Mouse (Mus musculus): ENCODE measurements at regions not wholly inside any gene's neighbourhood (a gene's known extent, or its start where the extent isn't known, plus 50 kb on each side); places are given as distances from the start of the nearest gene placed in this dataset.

DNA sequence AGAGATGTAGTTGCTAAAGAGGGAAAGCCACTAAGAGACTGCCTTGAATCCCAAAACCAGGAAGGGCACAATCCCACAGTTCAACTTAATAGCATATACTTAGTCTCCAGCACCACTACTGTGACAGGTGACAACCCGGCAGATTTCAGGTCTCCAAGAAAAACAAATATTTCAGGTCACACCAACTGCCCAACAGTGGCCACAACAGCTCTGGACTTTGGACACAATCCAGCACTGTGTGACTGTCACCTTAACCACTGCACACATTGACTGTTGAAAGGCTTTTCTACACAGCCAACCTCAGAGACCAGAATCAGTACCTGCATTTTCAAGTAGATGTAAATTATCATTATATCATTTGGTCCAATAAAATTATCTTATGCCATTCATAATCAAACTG is 414.8 kb downstream of the Kcnh5 start:
- Histone ChIP-seq H3K4me3 (ENCODE audit: extremely low read depth, insufficient read depth, insufficient read length) (no peak overlapping the region), H3K36me3 (ENCODE audit: control insufficient read depth, insufficient read depth, low read length) (no peaks in the 10 kb centered on the region), H3K27ac (ENCODE audit: insufficient read depth, low read length) (no peak overlapping the region), H3K4me1 (ENCODE audit: control insufficient read depth, insufficient read depth, insufficient read length) (no peaks in the 10 kb centered on the region), H3K27me3 (ENCODE audit: control insufficient read depth, insufficient read depth, low read length) (no peaks in the 10 kb centered on the region)
- no peak for TF ChIP-seq POLR2A (IDR thresholded peaks at IDR 0.05; ENCODE audit: low read depth, low read length)
- TF ChIP-seq CTCF (IDR thresholded peaks at IDR 0.05; ENCODE audit: extremely low read depth, insufficient read depth, insufficient read length, insufficient replicate concordance), result no peak
- DNase-seq (ENCODE audit: low read depth in 1 of 2, low spot score in 2 of 2), result no peak
- 84% methylated on average over 1 of the region's 1 CpGs for WGBS

DNA sequence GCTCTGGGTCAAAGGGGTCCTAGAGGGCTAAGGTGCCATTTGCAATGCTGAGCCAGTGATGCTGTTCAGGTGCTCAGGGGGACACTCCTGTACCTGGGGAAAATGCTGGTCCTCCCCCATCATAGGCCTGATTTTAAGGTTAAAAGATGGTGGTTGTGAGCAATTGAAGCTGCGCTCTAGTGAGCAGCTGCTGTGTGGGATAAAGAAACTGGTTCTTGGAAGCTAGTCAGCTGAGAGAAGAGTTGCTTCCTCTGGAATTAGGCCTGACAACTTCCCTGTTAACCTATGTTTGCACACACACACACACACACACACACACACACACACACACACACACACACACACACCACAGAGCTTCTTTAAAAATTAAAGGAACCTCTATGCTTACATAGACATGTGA is 428.9 kb upstream of the Gm11042 start:
- Histone ChIP-seq H3K27ac (ENCODE audit: insufficient read depth, low read length) (no peak overlapping the region), H3K36me3 (ENCODE audit: control insufficient read depth, insufficient read depth, low read length) (no peaks in the 10 kb centered on the region), H3K4me1 (ENCODE audit: control insufficient read depth, insufficient read depth, insufficient read length) (no peaks in the 10 kb centered on the region), H3K27me3 (ENCODE audit: control insufficient read depth, insufficient read depth, low read length) (no peaks in the 10 kb centered on the region), H3K4me3 (ENCODE audit: extremely low read depth, insufficient read depth, insufficient read length) (no peak overlapping the region)
- no peak for DNase-seq (ENCODE audit: low read depth in 1 of 2, low spot score in 2 of 2)
- WGBS, result 94% methylated on average over 1 of the region's 1 CpGs
- no peak for TF ChIP-seq POLR2A (IDR thresholded peaks at IDR 0.05; ENCODE audit: low read depth, low read length)
- TF ChIP-seq CTCF (IDR thresholded peaks at IDR 0.05; ENCODE audit: extremely low read depth, insufficient read depth, insufficient read length, insufficient replicate concordance), result no peak

DNA sequence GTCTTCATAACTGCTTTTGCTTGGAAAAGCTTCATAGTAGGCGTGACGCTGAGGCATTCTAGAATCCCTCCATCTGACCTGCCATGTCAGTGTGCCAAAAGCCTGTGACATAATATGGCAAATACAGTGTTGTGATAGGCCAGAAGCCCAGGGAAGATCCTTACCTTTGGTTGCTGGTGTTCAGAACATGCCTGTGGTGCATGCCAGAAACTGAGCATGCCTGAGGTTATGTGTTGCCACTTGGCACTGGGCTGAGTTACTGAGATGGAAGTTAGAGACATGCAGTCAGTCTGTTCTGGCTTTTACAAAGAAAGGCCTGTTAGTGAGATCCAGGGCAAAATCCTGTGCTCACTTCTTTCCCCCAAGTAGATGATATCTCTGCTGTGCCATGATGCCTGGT is 412.7 kb upstream of the Gm11042 start:
- no peak for DNase-seq (ENCODE audit: low read depth in 1 of 2, low spot score in 2 of 2)
- Histone ChIP-seq H3K27me3 (ENCODE audit: control insufficient read depth, insufficient read depth, low read length) (no peaks in the 10 kb centered on the region), H3K27ac (ENCODE audit: insufficient read depth, low read length) (no peak overlapping the region), H3K4me1 (ENCODE audit: control insufficient read depth, insufficient read depth, insufficient read length) (no peaks in the 10 kb centered on the region), H3K4me3 (ENCODE audit: extremely low read depth, insufficient read depth, insufficient read length) (no peak overlapping the region), H3K36me3 (ENCODE audit: control insufficient read depth, insufficient read depth, low read length) (no peaks in the 10 kb centered on the region)
- TF ChIP-seq POLR2A (IDR thresholded peaks at IDR 0.05; ENCODE audit: low read depth, low read length) (no peak), CTCF (IDR thresholded peaks at IDR 0.05; ENCODE audit: extremely low read depth, insufficient read depth, insufficient read length, insufficient replicate concordance) (no peak)
- 94% methylated on average over 2 of the region's 2 CpGs for WGBS

DNA sequence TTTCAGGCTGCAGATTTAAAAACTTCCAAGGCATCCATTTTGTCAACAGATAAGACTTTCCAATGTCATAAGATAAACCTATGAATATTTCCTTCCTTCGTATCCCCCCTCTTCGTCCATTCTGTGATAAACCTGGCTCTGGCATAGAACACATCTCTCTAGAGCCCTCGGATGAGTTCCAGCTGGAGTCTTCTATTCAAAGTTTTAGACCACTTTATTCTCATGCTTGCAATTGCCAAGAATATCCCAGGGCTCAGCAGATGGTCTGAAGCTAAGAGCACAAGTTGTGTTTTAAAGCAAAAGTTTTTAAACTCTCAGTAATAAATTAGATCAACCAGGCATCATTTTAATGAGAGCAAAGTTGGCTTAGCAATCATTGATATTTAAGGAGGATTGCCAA is 363.0 kb upstream of the Gm11042 start:
- no peak overlapping the region for H3K4me3 ChIP-seq (ENCODE audit: extremely low read depth, insufficient read depth, insufficient read length)
- DNase-seq (ENCODE audit: low read depth in 1 of 2, low spot score in 2 of 2), result no peak
- no peaks in the 10 kb centered on the region for H3K27me3 ChIP-seq (ENCODE audit: control insufficient read depth, insufficient read depth, low read length)
- TF ChIP-seq CTCF (IDR thresholded peaks at IDR 0.05; ENCODE audit: extremely low read depth, insufficient read depth, insufficient read length, insufficient replicate concordance), result no peak
- no peak for TF ChIP-seq POLR2A (IDR thresholded peaks at IDR 0.05; ENCODE audit: low read depth, low read length)
- H3K36me3 ChIP-seq (ENCODE audit: control insufficient read depth, insufficient read depth, low read length), result no peaks in the 10 kb centered on the region
- no peak overlapping the region for H3K27ac ChIP-seq (ENCODE audit: insufficient read depth, low read length)
- H3K4me1 ChIP-seq (ENCODE audit: control insufficient read depth, insufficient read depth, insufficient read length), result no peaks in the 10 kb centered on the region
- 82% methylated on average over 3 of the region's 3 CpGs for WGBS

DNA sequence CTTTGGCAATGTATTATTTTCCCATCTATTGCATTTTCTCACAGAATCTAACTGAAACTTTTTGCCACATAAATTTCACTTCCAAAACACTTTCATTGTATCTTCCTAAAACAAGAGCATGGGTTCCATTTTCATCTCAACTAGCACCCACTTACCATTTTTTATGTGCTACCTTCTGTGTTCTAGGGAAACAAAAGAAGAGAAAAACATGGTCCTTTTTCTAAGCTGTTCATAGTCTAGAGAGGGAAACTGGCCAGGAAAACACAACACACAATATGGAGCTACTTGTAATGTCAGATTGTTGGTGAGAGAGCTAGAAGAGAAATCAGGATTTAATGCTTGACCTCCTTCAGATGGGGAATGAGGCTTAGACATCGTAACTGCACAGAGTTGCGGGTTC is 361.6 kb upstream of the Gm11042 start:
- Histone ChIP-seq H3K4me1 (ENCODE audit: control insufficient read depth, insufficient read depth, insufficient read length) (no peaks in the 10 kb centered on the region), H3K27me3 (ENCODE audit: control insufficient read depth, insufficient read depth, low read length) (no peaks in the 10 kb centered on the region), H3K27ac (ENCODE audit: insufficient read depth, low read length) (no peak overlapping the region), H3K36me3 (ENCODE audit: control insufficient read depth, insufficient read depth, low read length) (no peaks in the 10 kb centered on the region), H3K4me3 (ENCODE audit: extremely low read depth, insufficient read depth, insufficient read length) (no peak overlapping the region)
- TF ChIP-seq CTCF (IDR thresholded peaks at IDR 0.05; ENCODE audit: extremely low read depth, insufficient read depth, insufficient read length, insufficient replicate concordance), result no peak
- TF ChIP-seq POLR2A (IDR thresholded peaks at IDR 0.05; ENCODE audit: low read depth, low read length), result no peak
- 85% methylated on average over 2 of the region's 2 CpGs for WGBS
- DNase-seq (ENCODE audit: low read depth in 1 of 2, low spot score in 2 of 2), result no peak

DNA sequence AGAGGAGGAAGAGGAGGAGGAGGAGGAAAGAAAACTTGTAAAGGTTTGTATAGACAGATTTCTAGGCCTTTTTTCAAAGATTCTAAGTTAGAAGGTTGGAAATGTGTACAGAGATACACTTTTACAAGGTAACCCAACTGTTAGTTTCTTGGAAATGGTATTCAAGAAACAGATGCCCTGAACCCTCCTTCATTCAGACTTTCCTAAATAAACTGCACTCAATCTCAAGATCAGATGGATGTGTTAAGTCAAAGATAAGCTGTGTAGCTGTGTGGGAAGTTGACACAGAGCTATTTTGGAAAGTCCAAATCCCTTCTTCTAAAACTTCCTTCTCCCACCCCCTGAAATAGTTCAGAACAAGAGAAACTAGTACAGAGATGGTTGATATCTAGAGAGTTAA is 342.2 kb upstream of the Gm11042 start:
- TF ChIP-seq POLR2A (IDR thresholded peaks at IDR 0.05; ENCODE audit: low read depth, low read length), result no peak
- TF ChIP-seq CTCF (IDR thresholded peaks at IDR 0.05; ENCODE audit: extremely low read depth, insufficient read depth, insufficient read length, insufficient replicate concordance), result no peak

DNA sequence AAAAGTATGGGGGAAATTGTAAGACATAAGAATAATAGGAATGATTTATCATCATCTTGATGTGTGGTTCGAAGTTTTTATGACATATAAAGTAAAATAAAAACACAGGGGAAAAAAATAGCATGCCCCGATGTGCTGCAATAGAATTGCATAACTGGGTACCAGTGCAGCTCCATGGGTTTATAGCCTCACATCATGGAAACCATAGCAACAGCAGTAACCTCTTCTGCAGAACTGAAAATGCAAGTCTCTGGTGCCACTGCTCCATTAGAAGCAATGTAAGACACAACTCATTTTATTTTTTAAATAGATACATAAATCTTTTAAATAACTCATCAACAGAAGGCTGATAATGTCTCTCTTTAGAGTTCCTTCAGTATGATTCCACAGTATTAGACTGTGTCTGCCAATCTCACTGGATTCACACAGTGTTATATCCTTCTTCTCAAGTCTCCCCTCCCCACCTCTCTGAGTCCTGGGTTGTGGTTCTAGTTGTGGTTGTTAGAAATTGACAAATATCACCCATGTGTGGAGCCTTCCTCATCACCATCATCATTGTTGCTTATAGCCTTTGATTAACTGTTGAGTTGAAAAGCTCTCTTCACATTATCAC is 340.9 kb upstream of the Gm11042 start:
- Histone ChIP-seq H3K27me3 (ENCODE audit: control insufficient read depth, insufficient read depth, low read length) (no peaks in the 10 kb centered on the region), H3K4me1 (ENCODE audit: control insufficient read depth, insufficient read depth, insufficient read length) (no peaks in the 10 kb centered on the region), H3K4me3 (ENCODE audit: extremely low read depth, insufficient read depth, insufficient read length) (no peak overlapping the region), H3K27ac (ENCODE audit: insufficient read depth, low read length) (no peak overlapping the region), H3K36me3 (ENCODE audit: control insufficient read depth, insufficient read depth, low read length) (no peaks in the 10 kb centered on the region)
- WGBS, result 64% methylated on average over 2 of the region's 2 CpGs
- no peak for DNase-seq (ENCODE audit: low read depth in 1 of 2, low spot score in 2 of 2)
- TF ChIP-seq CTCF (IDR thresholded peaks at IDR 0.05; ENCODE audit: extremely low read depth, insufficient read depth, insufficient read length, insufficient replicate concordance) (no peak), POLR2A (IDR thresholded peaks at IDR 0.05; ENCODE audit: low read depth, low read length) (no peak)

More for the DNA sequence above, 342.2 kb upstream of the Gm11042 start:
- H3K27me3 ChIP-seq (ENCODE audit: control insufficient read depth, insufficient read depth, low read length), result no peaks in the 10 kb centered on the region
- H3K27ac ChIP-seq (ENCODE audit: insufficient read depth, low read length), result no peak overlapping the region
- DNase-seq (ENCODE audit: low read depth in 1 of 2, low spot score in 2 of 2), result no peak
- no peaks in the 10 kb centered on the region for H3K36me3 ChIP-seq (ENCODE audit: control insufficient read depth, insufficient read depth, low read length)
- H3K4me1 ChIP-seq (ENCODE audit: control insufficient read depth, insufficient read depth, insufficient read length), result no peaks in the 10 kb centered on the region
- no peak overlapping the region for H3K4me3 ChIP-seq (ENCODE audit: extremely low read depth, insufficient read depth, insufficient read length)

Data from spleen, adult 2 months (tissue).